Mouse (Mus musculus): ENCODE measurements around the gene Slc25a21.

Gene Slc25a21

GRCm38 (mm10) chr12:57016324-57016723 lies 180.9 kb downstream of the Slc25a21 start:
- no peak for DNase-seq (ENCODE audit: low spot score in 2 of 2)

GRCm38 (mm10) chr12:57009010-57009409 lies 188.3 kb downstream of the Slc25a21 start:
- no peak for DNase-seq (ENCODE audit: low spot score in 2 of 2)

- DNase-seq (ENCODE audit: low spot score in 2 of 2): no peak
These were observed 211.2 kb downstream of the Slc25a21 start for GRCm38 (mm10) chr12:56986049-56986448.

GRCm38 (mm10) chr12:56982066-56982626 lies 215.1 kb downstream of the Slc25a21 start:
- no peak for DNase-seq (ENCODE audit: low spot score in 2 of 2)

GRCm38 (mm10) chr12:56975256-56975655 lies 222.0 kb downstream of the Slc25a21 start:
- no peak for DNase-seq (ENCODE audit: low spot score in 2 of 2)

- DNase-seq (ENCODE audit: low spot score in 2 of 2): no peak
These were observed 234.0 kb downstream of the Slc25a21 start for GRCm38 (mm10) chr12:56963236-56963635.

GRCm38 (mm10) chr12:56959230-56960051 lies 237.8 kb downstream of the Slc25a21 start:
- DNase-seq (ENCODE audit: low spot score in 2 of 2): no peak

- DNase-seq (ENCODE audit: low spot score in 2 of 2): no peak
These were observed 239.0 kb downstream of the Slc25a21 start for GRCm38 (mm10) chr12:56958244-56958643.

- DNase-seq (ENCODE audit: low spot score in 2 of 2): no peak
These were observed 245.3 kb downstream of the Slc25a21 start for GRCm38 (mm10) chr12:56951749-56952657.

- no peak for DNase-seq (ENCODE audit: low spot score in 2 of 2)
These were observed 253.0 kb downstream of the Slc25a21 start for GRCm38 (mm10) chr12:56944265-56944664.

- DNase-seq (ENCODE audit: low spot score in 2 of 2): no peak
These were observed 256.4 kb downstream of the Slc25a21 start for GRCm38 (mm10) chr12:56940861-56941260.

GRCm38 (mm10) chr12:56918145-56918544 lies 279.1 kb downstream of the Slc25a21 start:
- DNase-seq (ENCODE audit: low spot score in 2 of 2): no peak

- no peak for DNase-seq (ENCODE audit: low spot score in 2 of 2)
These were observed 290.8 kb downstream of the Slc25a21 start for GRCm38 (mm10) chr12:56906476-56906875.

- DNase-seq (ENCODE audit: low spot score in 2 of 2): no peak
These were observed 291.5 kb downstream of the Slc25a21 start for GRCm38 (mm10) chr12:56905652-56906305.

- no peak for DNase-seq (ENCODE audit: low spot score in 2 of 2)
These were observed 292.1 kb downstream of the Slc25a21 start for GRCm38 (mm10) chr12:56905222-56905621.

GRCm38 (mm10) chr12:56902774-56903456 lies 294.4 kb downstream of the Slc25a21 start:
- DNase-seq (ENCODE audit: low spot score in 2 of 2): no peak

GRCm38 (mm10) chr12:56897976-56898375 lies 299.3 kb downstream of the Slc25a21 start:
- no peak for DNase-seq (ENCODE audit: low spot score in 2 of 2)

- no peak for DNase-seq (ENCODE audit: low spot score in 2 of 2)
These were observed 299.9 kb downstream of the Slc25a21 start for GRCm38 (mm10) chr12:56897221-56897937.

- DNase-seq (ENCODE audit: low spot score in 2 of 2): no peak
These were observed 302.3 kb downstream of the Slc25a21 start for GRCm38 (mm10) chr12:56894963-56895362.
